Mouse (Mus musculus) liver, postnatal 0 days (tissue): ENCODE measurements at regions not wholly inside any gene's neighbourhood (a gene's known extent, or its start where the extent isn't known, plus 50 kb on each side); places are given as distances from the start of the nearest gene placed in this dataset.

Experiments used
- CTCF ChIP-seq: sonication (generic); IDR thresholded peaks from 2 replicates; pipeline ENCODE4 v1.5.1; 2016; ENCODE audit warnings: antibody characterized with exemption, low read depth
- EP300 ChIP-seq: IDR thresholded peaks from 2 replicates; pipeline ENCODE4 v1.6.1; 2016; ENCODE audit warnings: antibody characterized with exemption, low read depth, mild to moderate bottlenecking

GRCm38 (mm10) chr14:79881726-79882125 lies 102.2 kb upstream of the Olfm4 start:
- TF ChIP-seq CTCF (no peak), EP300 (no peak)
